Mouse (Mus musculus) C2C12 (cell line): Measurements from ENCODE around the gene Runx1.

Experiments used
- CEBPB ChIP-seq: IDR thresholded peaks from one replicate; pipeline ENCODE4 v1.6.1; 2011; ENCODE audit warnings: low read depth, mild to moderate bottlenecking, control low read depth, moderate library complexity
- CTCF ChIP-seq: IDR thresholded peaks from one replicate; pipeline ENCODE4 v1.5.1; 2011; ENCODE audit not compliant: control insufficient read depth, insufficient read depth, insufficient read length
- FOSL1 ChIP-seq: IDR thresholded peaks from one replicate; pipeline ENCODE4 v1.8.0; 2011; ENCODE audit warnings: mild to moderate bottlenecking, low read length; ENCODE audit not compliant: poor library complexity, insufficient read depth, severe bottlenecking
- MAX ChIP-seq: IDR thresholded peaks from one replicate; pipeline ENCODE4 v1.6.1; 2011; ENCODE audit warnings: mild to moderate bottlenecking, control low read depth
- MYOD1 ChIP-seq: IDR thresholded peaks from one replicate; pipeline ENCODE4 v1.6.1; 2011; ENCODE audit warnings: low read depth; ENCODE audit not compliant: control insufficient read depth, insufficient read length
- MYOG ChIP-seq: IDR thresholded peaks from one replicate; pipeline ENCODE4 v1.6.1; 2011; ENCODE audit not compliant: control insufficient read depth, insufficient read length; ENCODE audit errors: extremely low read depth
- USF1 ChIP-seq: IDR thresholded peaks from one replicate; pipeline ENCODE4 v1.6.1; 2011; ENCODE audit warnings: low read depth, mild to moderate bottlenecking, control low read depth, moderate library complexity

GRCm38 (mm10) chr16:92743755-92744154, 82.2 kb downstream of the Runx1 start:
- TF ChIP-seq MYOG = no peak
- no peak for TF ChIP-seq CTCF
- no peak for TF ChIP-seq USF1
- no peak for TF ChIP-seq MYOD1
- TF ChIP-seq FOSL1 = no peak
- no peak for TF ChIP-seq MAX
- no peak for TF ChIP-seq CEBPB
